Mouse (Mus musculus): Measurements from ENCODE around the gene Plekhh2. TPM values are rescaled to one million over a fixed set of nuclear protein-coding genes. Genes with fewer than 3 reads are reported as not detected.

Gene Plekhh2
- polyA plus RNA-seq, 1 experiment from 2014 or later, result 2.6 TPM

DNA sequence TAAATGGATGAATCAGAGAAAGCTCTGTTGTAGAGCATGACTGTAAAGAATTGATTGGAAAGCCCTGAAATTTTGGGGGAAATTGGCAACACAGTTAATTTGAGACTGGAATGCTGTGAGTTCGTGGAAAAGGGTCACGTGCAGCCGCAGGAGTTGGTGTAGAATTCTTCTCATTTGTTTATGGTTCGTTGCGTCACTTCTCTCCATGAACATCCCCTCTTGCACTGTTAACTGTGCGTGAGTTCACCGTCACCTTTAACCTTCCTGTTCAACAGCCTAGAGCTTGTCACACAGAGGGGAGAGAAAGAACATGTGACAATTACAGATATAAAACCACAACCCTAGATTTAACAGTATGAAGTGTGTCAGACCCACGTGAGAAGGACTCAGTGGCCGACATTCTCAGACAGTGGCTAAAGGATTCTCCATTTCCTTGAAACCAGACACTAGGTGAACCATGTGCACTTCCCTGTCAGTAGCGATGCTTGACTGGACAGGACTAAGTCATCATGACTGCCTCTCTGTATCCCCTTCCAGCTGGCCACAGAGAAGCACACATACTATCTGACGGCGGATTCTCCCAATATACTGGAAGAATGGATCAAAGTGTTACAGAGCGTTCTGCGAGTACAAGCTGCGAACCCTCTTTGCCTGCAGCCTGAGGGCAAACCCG lies 65.1 kb downstream of the Plekhh2 start:
- Histone ChIP-seq H3K9ac (no peak overlapping the region), H3K4me2 (no peak overlapping the region), H3K9me3 (no peaks in the 10 kb centered on the region), H3K27me3 (replicated peaks) (no peaks in the 10 kb centered on the region), H3K4me3 (no peak overlapping the region), H3K36me3 (peaks cover 3% of the 10 kb centered on the region; the same call in 1 of the 2 replicates), H3K4me1 (no peaks in the 10 kb centered on the region; the same call in 1 of the 2 replicates), H3K27ac (replicated peaks) (no peak overlapping the region)
- 77% methylated on average over 16 of the region's 16 CpGs for WGBS
- ATAC-seq (ENCODE audit: extremely low read depth, insufficient number of reproducible peaks, low FRiP score, low TSS enrichment), result no peak

DNA sequence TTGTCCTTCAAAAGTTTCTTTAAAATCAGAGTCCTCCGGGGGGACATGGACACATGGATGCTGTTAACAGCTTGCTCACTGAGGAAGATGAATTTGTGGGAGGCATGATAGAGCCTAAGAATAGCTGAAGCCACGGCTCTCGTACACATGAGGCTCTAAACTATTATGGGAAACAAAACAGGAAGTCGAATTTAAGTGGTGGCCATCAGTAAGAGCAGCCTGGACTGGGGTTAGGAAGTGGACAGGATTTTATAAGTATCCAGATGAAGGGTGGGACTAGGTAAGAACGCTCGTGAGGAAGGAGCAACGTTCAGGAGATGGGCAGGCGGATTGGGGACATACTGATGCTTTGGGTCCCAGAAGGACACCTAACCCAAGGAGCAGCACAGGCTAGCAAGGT lies 67.6 kb downstream of the Plekhh2 start:
- Histone ChIP-seq H3K9ac (no peak overlapping the region), H3K27ac (replicated peaks) (no peak overlapping the region), H3K4me3 (no peak overlapping the region), H3K9me3 (no peaks in the 10 kb centered on the region), H3K36me3 (peaks cover 3% of the 10 kb centered on the region; the same call in 1 of the 2 replicates), H3K4me1 (no peaks in the 10 kb centered on the region; the same call in 1 of the 2 replicates), H3K27me3 (replicated peaks) (no peaks in the 10 kb centered on the region), H3K4me2 (no peak overlapping the region)
- ATAC-seq (ENCODE audit: extremely low read depth, insufficient number of reproducible peaks, low FRiP score, low TSS enrichment), result no peak
- WGBS, result 57% methylated on average over 8 of the region's 8 CpGs

DNA sequence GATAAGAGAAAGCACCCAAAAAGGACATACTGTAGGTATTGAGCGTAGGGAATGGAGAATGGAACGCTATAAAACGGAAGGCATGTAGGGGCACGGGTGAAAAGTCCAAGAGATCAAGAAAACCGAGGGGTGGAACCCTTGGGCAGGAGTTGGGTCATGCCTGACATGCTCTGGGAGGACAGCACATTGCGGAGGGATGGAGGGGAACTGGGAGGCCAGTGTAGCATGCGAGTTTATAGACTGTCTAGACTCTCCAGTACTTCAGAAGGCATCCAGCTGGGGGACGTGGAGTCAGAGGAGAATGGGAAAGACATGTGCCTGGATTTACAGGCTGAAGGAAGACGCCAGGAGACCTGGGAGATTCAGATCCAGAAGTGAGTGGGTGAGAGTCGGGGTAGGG lies 68.1 kb downstream of the Plekhh2 start:
- 81% methylated on average over 10 of the region's 10 CpGs for WGBS
- H3K36me3 ChIP-seq, result peaks cover 3% of the 10 kb centered on the region; the same call in 1 of the 2 replicates
- H3K9ac ChIP-seq, result no peak overlapping the region
- no peaks in the 10 kb centered on the region for H3K27me3 ChIP-seq (replicated peaks)
- no peaks in the 10 kb centered on the region; the same call in 1 of the 2 replicates for H3K4me1 ChIP-seq
- H3K4me2 ChIP-seq, result no peak overlapping the region
- H3K27ac ChIP-seq (replicated peaks), result no peak overlapping the region
- no peaks in the 10 kb centered on the region for H3K9me3 ChIP-seq
- H3K4me3 ChIP-seq, result no peak overlapping the region
- no peak for ATAC-seq (ENCODE audit: extremely low read depth, insufficient number of reproducible peaks, low FRiP score, low TSS enrichment)

DNA sequence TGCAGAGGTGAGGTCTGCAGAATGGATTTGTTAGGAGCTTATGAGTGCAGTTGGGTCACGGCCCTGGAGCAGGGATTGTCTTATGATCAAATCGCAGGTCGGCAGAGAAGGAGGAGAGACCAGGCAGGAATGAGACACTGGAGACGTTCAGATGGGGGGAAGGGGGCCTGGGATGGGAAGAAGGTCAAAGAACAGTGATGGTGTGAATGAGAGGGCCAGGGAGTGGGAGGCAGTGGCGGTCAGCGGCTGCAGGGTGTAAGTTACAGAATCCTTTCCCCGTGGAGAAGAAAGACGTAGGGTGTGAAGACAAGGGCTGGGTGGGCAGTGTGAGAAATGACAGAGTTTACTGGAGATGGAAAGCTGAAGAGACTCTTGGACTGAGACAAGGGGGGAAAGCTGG lies 69.1 kb downstream of the Plekhh2 start:
- no peaks in the 10 kb centered on the region; the same call in 1 of the 2 replicates for H3K4me1 ChIP-seq
- no peaks in the 10 kb centered on the region for H3K27me3 ChIP-seq (replicated peaks)
- no peak overlapping the region for H3K9ac ChIP-seq
- ATAC-seq (ENCODE audit: extremely low read depth, insufficient number of reproducible peaks, low FRiP score, low TSS enrichment), result no peak
- no peak overlapping the region for H3K4me2 ChIP-seq
- no peaks in the 10 kb centered on the region for H3K9me3 ChIP-seq
- no peak overlapping the region for H3K27ac ChIP-seq (replicated peaks)
- no peak overlapping the region for H3K4me3 ChIP-seq
- H3K36me3 ChIP-seq, result peaks cover 3% of the 10 kb centered on the region; the same call in 1 of the 2 replicates
- 53% methylated on average over 8 of the region's 8 CpGs for WGBS

DNA sequence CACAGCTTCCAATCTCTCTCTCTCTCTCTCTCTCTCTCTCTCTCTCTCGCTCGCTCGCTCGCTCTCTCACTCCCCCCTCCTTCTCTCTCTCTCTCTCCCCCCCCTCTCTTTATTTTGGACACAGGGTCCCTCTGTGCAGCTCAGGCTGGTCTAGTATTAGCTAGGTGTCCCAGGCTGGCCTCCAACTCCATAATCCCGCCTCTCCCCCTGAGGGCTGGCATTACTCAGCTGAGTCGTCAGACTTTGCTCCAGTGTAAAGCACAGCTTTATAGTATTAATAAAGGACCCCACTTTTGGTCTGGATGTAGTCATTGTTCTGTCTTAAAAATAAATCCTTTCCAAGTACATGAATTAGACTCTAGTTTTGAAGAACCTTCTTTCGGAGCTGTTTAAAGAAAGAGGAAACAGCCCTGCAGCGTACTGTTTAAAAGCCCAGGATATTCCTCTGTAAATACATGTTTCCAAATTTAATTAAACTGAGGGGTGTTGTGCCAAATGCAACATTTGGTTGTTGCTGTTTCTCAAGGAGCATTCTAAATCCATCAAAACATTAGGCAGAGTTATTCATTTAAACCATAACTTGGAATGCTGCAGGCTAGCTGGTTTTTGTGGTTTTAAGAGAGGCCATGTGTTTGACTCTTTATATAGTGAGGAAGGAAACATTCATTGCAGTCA lies 70.2 kb downstream of the Plekhh2 start:
- WGBS, result 75% methylated on average over 8 of the region's 8 CpGs
- H3K4me2 ChIP-seq, result no peak overlapping the region
- no peaks in the 10 kb centered on the region; the same call in 1 of the 2 replicates for H3K4me1 ChIP-seq
- ATAC-seq (ENCODE audit: extremely low read depth, insufficient number of reproducible peaks, low FRiP score, low TSS enrichment), result no peak
- H3K4me3 ChIP-seq, result no peak overlapping the region
- H3K36me3 ChIP-seq, result peaks cover 2% of the 10 kb centered on the region; the same call in 1 of the 2 replicates
- no peaks in the 10 kb centered on the region for H3K9me3 ChIP-seq
- no peaks in the 10 kb centered on the region for H3K27me3 ChIP-seq (replicated peaks)
- no peak overlapping the region for H3K27ac ChIP-seq (replicated peaks)
- no peak overlapping the region for H3K9ac ChIP-seq

DNA sequence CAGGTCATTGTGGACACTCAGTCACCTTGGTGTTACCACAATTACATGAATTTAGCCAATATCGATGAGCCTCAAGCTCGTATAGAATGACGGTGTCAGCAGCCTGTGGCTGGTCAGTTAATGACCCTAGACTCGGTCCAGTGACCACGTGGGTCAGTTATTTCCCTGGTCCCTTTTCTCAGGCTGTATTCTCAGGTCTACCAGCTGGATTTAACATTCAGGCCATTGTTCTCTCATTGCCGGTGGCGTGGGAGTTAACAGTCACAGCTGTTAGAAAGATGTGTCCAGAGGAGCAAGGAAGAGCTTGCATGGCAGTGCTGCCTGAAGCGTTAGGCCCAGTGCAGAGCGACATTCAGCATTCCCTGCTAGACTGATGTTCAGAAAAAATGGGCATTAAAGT lies 72.4 kb downstream of the Plekhh2 start:
- Histone ChIP-seq H3K36me3 (no peaks in the 10 kb centered on the region), H3K4me1 (no peaks in the 10 kb centered on the region; the same call in 1 of the 2 replicates), H3K9me3 (no peaks in the 10 kb centered on the region), H3K4me3 (no peak overlapping the region), H3K27ac (replicated peaks) (no peak overlapping the region), H3K4me2 (no peak overlapping the region), H3K27me3 (replicated peaks) (no peaks in the 10 kb centered on the region), H3K9ac (no peak overlapping the region)
- ATAC-seq (ENCODE audit: extremely low read depth, insufficient number of reproducible peaks, low FRiP score, low TSS enrichment), result no peak
- WGBS, result 74% methylated on average over 9 of the region's 9 CpGs

DNA sequence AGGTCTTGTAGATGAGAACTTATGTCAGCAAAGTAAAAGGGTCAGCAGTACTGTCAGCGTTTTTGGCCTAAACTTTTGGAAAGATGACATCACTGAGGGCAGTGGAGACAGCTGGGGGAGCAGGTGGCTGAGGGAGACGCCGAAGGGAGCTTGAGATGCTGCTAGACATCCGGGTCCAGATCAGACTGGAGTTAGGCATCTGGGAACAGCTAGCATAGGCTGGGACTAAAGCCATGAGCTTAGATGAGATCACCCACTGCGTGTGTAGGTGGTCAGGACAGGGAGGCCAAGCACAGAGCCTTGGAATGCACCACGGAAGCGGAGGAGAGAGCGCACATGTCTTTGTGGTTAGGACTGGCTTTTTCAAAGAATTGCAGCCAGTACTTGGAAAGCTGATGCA lies 73.4 kb downstream of the Plekhh2 start:
- Histone ChIP-seq H3K4me3 (no peak overlapping the region), H3K27ac (replicated peaks) (no peak overlapping the region), H3K4me2 (no peak overlapping the region), H3K36me3 (no peaks in the 10 kb centered on the region), H3K4me1 (no peaks in the 10 kb centered on the region), H3K9ac (no peak overlapping the region), H3K9me3 (no peaks in the 10 kb centered on the region), H3K27me3 (replicated peaks) (no peaks in the 10 kb centered on the region)
- ATAC-seq (ENCODE audit: extremely low read depth, insufficient number of reproducible peaks, low FRiP score, low TSS enrichment), result no peak
- 67% methylated on average over 8 of the region's 8 CpGs for WGBS

DNA sequence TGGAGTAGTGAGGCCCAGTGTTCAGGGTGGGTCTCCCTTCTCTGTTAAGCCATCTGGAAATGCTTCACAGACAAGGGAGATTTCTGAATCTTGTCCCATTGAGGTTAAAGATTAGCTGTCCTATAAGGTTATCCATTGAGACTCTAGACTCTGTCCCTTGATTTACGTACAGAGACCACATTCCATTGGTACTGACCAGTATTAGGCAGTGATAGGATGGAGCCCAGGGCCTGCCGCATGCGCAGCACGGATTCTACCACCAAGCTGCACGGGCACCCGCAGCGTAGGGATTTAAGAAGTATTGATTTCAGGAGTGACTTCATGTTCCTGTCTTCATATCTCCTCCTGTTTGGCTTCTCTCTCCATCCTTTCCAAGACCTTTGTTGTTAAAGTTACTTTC lies 78.4 kb downstream of the Plekhh2 start:
- WGBS, result 84% methylated on average over 7 of the region's 7 CpGs
- no peaks in the 10 kb centered on the region for H3K4me1 ChIP-seq
- peaks cover 19% of the 10 kb centered on the region for H3K36me3 ChIP-seq
- no peak overlapping the region for H3K27ac ChIP-seq (replicated peaks)
- H3K4me3 ChIP-seq, result no peak overlapping the region
- H3K27me3 ChIP-seq (replicated peaks), result no peaks in the 10 kb centered on the region
- H3K4me2 ChIP-seq, result no peak overlapping the region
- ATAC-seq (ENCODE audit: extremely low read depth, insufficient number of reproducible peaks, low FRiP score, low TSS enrichment), result no peak
- no peak overlapping the region for H3K9ac ChIP-seq
- H3K9me3 ChIP-seq, result no peaks in the 10 kb centered on the region

DNA sequence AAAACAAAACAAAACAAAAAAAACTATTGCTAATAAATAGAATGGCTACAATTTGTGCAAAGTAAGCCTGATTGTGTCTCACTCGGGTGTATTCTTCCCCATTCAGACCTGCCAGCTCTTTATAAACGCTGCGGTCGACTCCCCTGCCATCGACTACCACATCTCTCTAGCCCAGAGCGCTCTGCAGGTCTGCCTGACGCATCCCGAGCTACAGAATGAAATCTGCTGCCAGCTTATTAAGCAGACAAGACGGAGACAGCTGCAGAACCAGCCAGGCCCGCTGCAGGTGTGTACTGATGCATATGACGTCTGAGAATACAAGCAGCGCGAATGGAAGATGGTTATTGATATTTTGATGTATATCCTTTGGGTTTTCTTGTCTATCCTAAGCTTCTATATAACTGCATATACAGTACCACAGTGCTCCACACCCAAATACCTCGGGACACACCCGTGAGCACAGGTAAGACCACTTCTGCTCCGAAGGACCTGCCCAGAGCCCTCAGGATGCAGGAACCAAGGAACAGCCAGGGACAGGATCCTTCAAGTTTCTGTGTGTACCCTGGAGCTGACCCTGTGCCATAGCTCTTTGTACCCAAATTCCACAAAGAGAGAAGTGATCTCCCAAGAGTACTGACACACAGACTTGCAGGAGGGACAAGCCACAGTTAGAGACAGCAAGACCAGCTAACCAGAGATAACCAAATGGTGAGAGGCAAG lies 79.9 kb downstream of the Plekhh2 start:
- H3K27ac ChIP-seq (replicated peaks), result no peak overlapping the region
- H3K4me2 ChIP-seq, result no peak overlapping the region
- no peak overlapping the region for H3K4me3 ChIP-seq
- 0 out of 2 replicates have a peak, but pooled peaks cover 3% of the 10 kb centered on the region for H3K4me1 ChIP-seq
- H3K27me3 ChIP-seq (replicated peaks), result no peaks in the 10 kb centered on the region
- H3K9ac ChIP-seq, result no peak overlapping the region
- WGBS, result 85% methylated on average over 16 of the region's 16 CpGs
- H3K9me3 ChIP-seq, result no peaks in the 10 kb centered on the region
- ATAC-seq (ENCODE audit: extremely low read depth, insufficient number of reproducible peaks, low FRiP score, low TSS enrichment), result no peak
- peaks cover 19% of the 10 kb centered on the region for H3K36me3 ChIP-seq

DNA sequence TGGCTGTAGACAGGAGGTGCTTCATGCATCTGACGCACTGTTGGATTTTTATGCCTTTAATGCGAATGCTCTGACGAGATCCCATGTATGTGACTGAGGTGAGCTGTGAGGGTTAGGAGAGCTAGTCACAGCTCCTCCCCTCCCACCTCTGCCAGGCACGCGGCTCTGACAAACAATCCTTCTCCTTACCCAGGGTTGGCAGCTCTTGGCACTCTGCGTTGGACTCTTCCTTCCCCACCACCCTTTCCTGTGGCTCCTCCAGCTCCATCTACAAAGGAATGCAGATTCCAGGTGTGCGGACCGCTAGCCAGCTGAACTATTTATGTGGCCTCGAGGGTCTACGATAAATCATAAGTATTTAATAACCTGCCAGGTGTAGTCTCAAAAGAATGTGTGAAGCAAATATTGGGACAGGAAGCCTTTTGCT lies 84.3 kb downstream of the Plekhh2 start:
- no peaks in the 10 kb centered on the region for H3K9me3 ChIP-seq
- H3K27me3 ChIP-seq (replicated peaks), result no peaks in the 10 kb centered on the region
- peaks cover 19% of the 10 kb centered on the region for H3K36me3 ChIP-seq
- no peak overlapping the region for H3K27ac ChIP-seq (replicated peaks)
- no peak overlapping the region for H3K4me3 ChIP-seq
- ATAC-seq (ENCODE audit: extremely low read depth, insufficient number of reproducible peaks, low FRiP score, low TSS enrichment), result no peak
- H3K9ac ChIP-seq, result no peak overlapping the region
- 0 out of 2 replicates have a peak, but pooled peaks cover 3% of the 10 kb centered on the region for H3K4me1 ChIP-seq
- WGBS, result 40% methylated on average over 10 of the region's 10 CpGs
- H3K4me2 ChIP-seq, result no peak overlapping the region

DNA sequence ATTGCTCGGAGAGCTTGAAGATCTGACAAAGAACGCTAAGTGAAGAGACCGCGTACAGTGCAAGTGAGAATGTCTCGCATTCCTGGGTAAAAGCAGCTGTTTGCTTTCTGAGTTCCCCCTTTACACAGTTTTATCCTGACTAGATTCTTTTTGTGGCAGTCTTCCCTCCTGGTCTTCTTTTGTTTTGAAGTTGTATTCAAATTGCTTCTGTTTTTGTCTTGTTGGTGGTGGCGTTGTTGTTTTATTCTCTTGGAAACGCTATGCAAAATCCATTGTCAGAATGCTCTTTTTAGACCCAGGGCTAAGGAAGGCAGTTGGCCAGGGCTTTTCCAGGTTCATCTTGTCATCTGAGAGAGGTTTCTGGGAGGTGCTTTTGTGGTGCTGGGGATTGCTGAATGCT lies 84.8 kb downstream of the Plekhh2 start:
- Histone ChIP-seq H3K4me1 (0 out of 2 replicates have a peak, but pooled peaks cover 3% of the 10 kb centered on the region), H3K9me3 (no peaks in the 10 kb centered on the region), H3K4me3 (no peak overlapping the region), H3K27ac (replicated peaks) (no peak overlapping the region), H3K36me3 (peaks cover 18% of the 10 kb centered on the region), H3K9ac (no peak overlapping the region), H3K4me2 (no peak overlapping the region), H3K27me3 (replicated peaks) (no peaks in the 10 kb centered on the region)
- WGBS, result 53% methylated on average over 7 of the region's 7 CpGs
- ATAC-seq (ENCODE audit: extremely low read depth, insufficient number of reproducible peaks, low FRiP score, low TSS enrichment), result no peak

Data from heart, embryonic 13.5 days (tissue).